Mouse (Mus musculus) monocyte, adult 5-6 weeks (primary cell): Measurements from ENCODE around the gene Tpgs1. TPM values are rescaled to one million over a fixed set of nuclear protein-coding genes. Genes with fewer than 3 reads are reported as not detected.

ENCODE experiments used
- total RNA-seq: library from RNA; stranded (forward); fragments of 200-1000, 200-491, 200-594 nt; gene quantifications from 3 replicates; pipeline ENCODE4 v1.2.3, GENCODE M21; 2017

Gene Tpgs1
- total RNA-seq, 1 experiment from 2014 or later = 28.4 TPM

Other genes with a start within 250 kb of the Tpgs1 start
- gene Vmn2r83, start 200.6 kb upstream of the Tpgs1 start, total RNA-seq = not detected in 3 replicates
- gene Plpp2, start 135.6 kb upstream of the Tpgs1 start, total RNA-seq = 3.1 to 4.3 TPM (median 3.3 TPM) in 3 replicates
- 10.0 to 20.6 TPM (median 14.6 TPM) in 3 replicates for gene Mier2, start 114.2 kb upstream of the Tpgs1 start, total RNA-seq
- not detected in 3 replicates for gene Theg, start 82.0 kb upstream of the Tpgs1 start, total RNA-seq
- gene C2cd4c, start 55.3 kb upstream of the Tpgs1 start, total RNA-seq = not detected in 3 replicates
- gene Shc2, start 31.5 kb upstream of the Tpgs1 start, total RNA-seq = not detected in 3 replicates
- not detected in 3 replicates for gene Odf3l2, start 23.6 kb upstream of the Tpgs1 start, total RNA-seq
- not detected in 3 replicates for gene Madcam1, start 4.8 kb upstream of the Tpgs1 start, total RNA-seq
- 76.0 to 109 TPM (median 89.7 TPM) in 3 replicates for gene Cdc34, start 12.8 kb downstream of the Tpgs1 start, total RNA-seq
- gene Gzmm, start 19.7 kb downstream of the Tpgs1 start, total RNA-seq = 0.29 to 17.0 TPM (median 3.0 TPM) in 3 replicates
- gene Bsg, start 35.1 kb downstream of the Tpgs1 start, total RNA-seq = 158 to 185 TPM (median 179 TPM) in 3 replicates
- not detected in 3 replicates for gene Hcn2, start 47.3 kb downstream of the Tpgs1 start, total RNA-seq
- 8.3 to 15.9 TPM (median 10.4 TPM) in 3 replicates for gene Polrmt, start 77.2 kb downstream of the Tpgs1 start, total RNA-seq
- gene Fgf22, start 85.7 kb downstream of the Tpgs1 start, total RNA-seq = not detected in 3 replicates
- gene Rnf126, start 97.6 kb downstream of the Tpgs1 start, total RNA-seq = 3.5 to 18.0 TPM (median 8.8 TPM) in 3 replicates
- gene Fstl3, start 107.9 kb downstream of the Tpgs1 start, total RNA-seq = 1.3 to 3.3 TPM (median 2.0 TPM) in 3 replicates
- gene Prss57, start 121.6 kb downstream of the Tpgs1 start, total RNA-seq = 0.21 to 2.1 TPM in 2 of 3 replicates, not detected in the other
- gene Palm, start 124.2 kb downstream of the Tpgs1 start, total RNA-seq = 21.3 to 30.9 TPM (median 27.0 TPM) in 3 replicates
- gene Misp, start 151.6 kb downstream of the Tpgs1 start, total RNA-seq = not detected in 3 replicates
- 55.7 to 124 TPM (median 78.8 TPM) in 3 replicates for gene Ptbp1, start 185.1 kb downstream of the Tpgs1 start, total RNA-seq
- not detected in 3 replicates for gene Prtn3, start 205.1 kb downstream of the Tpgs1 start, total RNA-seq
- 0.95 TPM in 1 of 3 replicates, not detected in the others for gene Plppr3, start 205.3 kb downstream of the Tpgs1 start, total RNA-seq
- not detected in 3 replicates for gene Elane, start 216.9 kb downstream of the Tpgs1 start, total RNA-seq
- gene Cfd, start 221.5 kb downstream of the Tpgs1 start, total RNA-seq = not detected in 3 replicates
- 13.3 to 16.8 TPM (median 13.3 TPM) in 3 replicates for gene Med16, start 239.6 kb downstream of the Tpgs1 start, total RNA-seq
- not detected in 3 replicates for gene Gm26602, start 241.5 kb downstream of the Tpgs1 start, total RNA-seq
- gene Kiss1r, start 247.6 kb downstream of the Tpgs1 start, total RNA-seq = 0.39 TPM in 1 of 3 replicates, not detected in the others